Mouse (Mus musculus) heart, adult 2 months (tissue): ENCODE measurements around the gene Spata31d1b. TPM values are rescaled to one million over a fixed set of nuclear protein-coding genes. Genes with fewer than 3 reads are reported as not detected.
A peak's percentile ranks its signal among the peaks of the same experiment; 100 is the strongest.

Source experiments
- DNase-seq, 2 experiments: peaks; one replicate each; pipeline ENCODE4 v3.0.0; 2021
- H3K27ac ChIP-seq: fragments of 200-600 bp; 2 replicates; pipeline ENCODE4 v1.8.1; 2022
- H3K27me3 ChIP-seq: fragments of 200-500 bp; 2 replicates; pipeline ENCODE4 v1.6.1; 2012; ENCODE audit warnings: mild to moderate bottlenecking, low read length, inconsistent platforms, mixed read lengths; ENCODE audit not compliant: control insufficient read depth, insufficient read depth
- H3K36me3 ChIP-seq: fragments of 200-500 bp; 2 replicates; pipeline ENCODE4 v1.6.1; 2012; ENCODE audit warnings: low read length, inconsistent platforms; ENCODE audit not compliant: control insufficient read depth, insufficient read depth
- H3K4me1 ChIP-seq: fragments of 200-500 bp; 2 replicates; pipeline ENCODE4 v1.6.1; 2011; ENCODE audit warnings: low read length; ENCODE audit not compliant: control insufficient read depth, insufficient read depth
- H3K4me3 ChIP-seq: fragments of 200-600 bp; 2 replicates; pipeline ENCODE4 v1.8.1; 2022
- H3K79me2 ChIP-seq: fragments of 200-500 bp; replicated peaks from 2 replicates; pipeline ENCODE4 v1.6.1; 2012; ENCODE audit warnings: mild to moderate bottlenecking, inconsistent platforms, low read length, moderate library complexity, mixed read lengths; ENCODE audit not compliant: control insufficient read depth, insufficient read depth
- H3K9ac ChIP-seq: fragments of 200-500 bp; 2 replicates; pipeline ENCODE4 v1.6.1; 2012; ENCODE audit warnings: low read depth, mild to moderate bottlenecking, control low read depth, inconsistent platforms, low read length, mixed read lengths
- CTCF ChIP-seq: fragments of 200-600 bp; IDR thresholded peaks from 2 replicates; pipeline ENCODE4 v1.8.1; 2022; ENCODE audit warnings: antibody characterized with exemption, mild to moderate bottlenecking, moderate library complexity
- EP300 ChIP-seq: fragments of 200-500 bp; IDR thresholded peaks from 2 replicates; pipeline ENCODE4 v1.6.1; 2011; ENCODE audit warnings: low read depth, low read length, control low read depth; ENCODE audit not compliant: insufficient read depth
- POLR2A ChIP-seq: fragments of 200-500 bp; IDR thresholded peaks from 2 replicates; pipeline ENCODE4 v1.6.1; 2011; ENCODE audit warnings: mild to moderate bottlenecking, low read depth, low read length, control low read depth; ENCODE audit not compliant: insufficient read depth
- WGBS: fragments of 180-500 bp; shearing (Covaris S2); methylation state at CpG from one replicate; pipeline ENCODE4 v1.1.7; 2018; 5-methylcytosine and 5-hydroxymethylcytosine counted together
- intact Hi-C: fragments of 180-260 bp; cut with DNase I; formaldehyde crosslinking; loops from one replicate; pipeline ENCODE4 v1.15.1; 2025
- polyA plus RNA-seq: library from polyadenylated mRNA; depleted of rRNA; stranded (reverse); fragments of >200 nt; gene quantifications from 2 replicates; pipeline ENCODE4 v1.2.3, GENCODE M21; 2012
- total RNA-seq, 2 experiments: library from RNA; stranded (reverse); gene quantifications; 2 replicates each; pipeline ENCODE4 v1.2.3; 2021

The Spata31d1b gene
- total and polyA plus RNA-seq, 3 experiments, result 0.04 TPM; not detected in 2

- Histone ChIP-seq H3K4me3 (no peak overlapping the region), H3K27ac (no peak overlapping the region), H3K4me1 (no peaks in the 10 kb centered on the region), H3K79me2 (no peaks in the 10 kb centered on the region), H3K9ac (no peak overlapping the region), H3K36me3 (no peaks in the 10 kb centered on the region), H3K27me3 (no peaks in the 10 kb centered on the region)
- no peak for DNase-seq
- no peak for TF ChIP-seq CTCF
- TF ChIP-seq EP300, result no peak
- TF ChIP-seq POLR2A, result no peak
- intact Hi-C loops, result no loop called here
- 74% methylated on average over 9 of the region's 9 CpGs for WGBS
These were observed 22.8 kb upstream of the Spata31d1b start for GRCm38 (mm10) chr13:59689313-59689712.

- TF ChIP-seq EP300 (no peak), POLR2A (no peak), CTCF (no peak)
- Histone ChIP-seq H3K36me3 (no peaks in the 10 kb centered on the region), H3K79me2 (no peaks in the 10 kb centered on the region), H3K27me3 (no peaks in the 10 kb centered on the region), H3K27ac (no peak overlapping the region), H3K9ac (no peak overlapping the region), H3K4me1 (no peaks in the 10 kb centered on the region), H3K4me3 (no peak overlapping the region)
- WGBS, result 90% methylated on average over 3 of the region's 3 CpGs
- intact Hi-C loops, result no loop called here
- DNase-seq, result no peak
These were observed 22.2 kb upstream of the Spata31d1b start for GRCm38 (mm10) chr13:59689843-59690242.

GRCm38 (mm10) chr13:59690576-59690975 is 21.5 kb upstream of the Spata31d1b start:
- intact Hi-C loops, result no loop called here
- 84% methylated on average over 7 of the region's 7 CpGs for WGBS
- TF ChIP-seq EP300, result no peak
- TF ChIP-seq CTCF, result peak; percentile 18
- TF ChIP-seq POLR2A, result no peak
- no peaks in the 10 kb centered on the region for H3K4me1 ChIP-seq
- no peak overlapping the region for H3K9ac ChIP-seq
- H3K4me3 ChIP-seq, result no peak overlapping the region
- no peaks in the 10 kb centered on the region for H3K36me3 ChIP-seq
- no peak overlapping the region for H3K27ac ChIP-seq
- no peaks in the 10 kb centered on the region for H3K27me3 ChIP-seq
- no peak for DNase-seq
- H3K79me2 ChIP-seq, result no peaks in the 10 kb centered on the region

GRCm38 (mm10) chr13:59691478-59691877 is 20.6 kb upstream of the Spata31d1b start:
- no peak for DNase-seq
- no peak overlapping the region for H3K9ac ChIP-seq
- no peaks in the 10 kb centered on the region for H3K4me1 ChIP-seq
- intact Hi-C loops, result no loop called here
- TF ChIP-seq CTCF (no peak), POLR2A (no peak), EP300 (no peak)
- no peak overlapping the region for H3K4me3 ChIP-seq
- no peaks in the 10 kb centered on the region for H3K36me3 ChIP-seq
- no peaks in the 10 kb centered on the region for H3K27me3 ChIP-seq
- 84% methylated on average over 10 of the region's 10 CpGs for WGBS
- no peak overlapping the region for H3K27ac ChIP-seq
- H3K79me2 ChIP-seq, result no peaks in the 10 kb centered on the region

GRCm38 (mm10) chr13:59694008-59694407 is 18.1 kb upstream of the Spata31d1b start, which contains the start of gene 4921517D22Rik:
4921517D22Rik (minus strand) TSS chr13:59694108.
- Histone ChIP-seq H3K9ac (no peak within 1 kb of the TSS), H3K4me1 (no peaks in the 10 kb centered on the region), H3K27me3 (no peaks in the 10 kb centered on the region), H3K27ac (no peak within 1 kb of the TSS), H3K36me3 (no peaks in the 10 kb centered on the region), H3K79me2 (no peaks in the 10 kb centered on the region), H3K4me3 (no peak within 1 kb of the TSS)
- no peak for DNase-seq
- TF ChIP-seq EP300 (no peak), POLR2A (no peak), CTCF (no peak)
- intact Hi-C loops, result no loop called here
- WGBS, result 92% methylated on average over 3 of the region's 3 CpGs

- Histone ChIP-seq H3K36me3 (no peaks in the 10 kb centered on the region), H3K4me1 (no peaks in the 10 kb centered on the region), H3K79me2 (no peaks in the 10 kb centered on the region), H3K9ac (no peak overlapping the region), H3K27me3 (no peaks in the 10 kb centered on the region), H3K27ac (no peak overlapping the region), H3K4me3 (no peak overlapping the region)
- 86% methylated on average over 7 of the region's 7 CpGs for WGBS
- no peak for TF ChIP-seq CTCF
- TF ChIP-seq POLR2A, result no peak
- TF ChIP-seq EP300, result no peak
- intact Hi-C loops, result no loop called here
- DNase-seq, result no peak
These were observed 16.3 kb upstream of the Spata31d1b start for GRCm38 (mm10) chr13:59695781-59696180.
